Mouse (Mus musculus): Measurements from ENCODE around the gene Pecam1. TPM values are rescaled to one million over a fixed set of nuclear protein-coding genes. Genes with fewer than 3 reads are reported as not detected.
"Not testable (repeated sequence)": the region's sequence is repeated elsewhere in the genome, so short reads cannot be mapped to it uniquely, and the experiment has no call there.

Pecam1 gene
- polyA plus RNA-seq, 1 experiment from 2014 or later = 0.05 TPM

- no peak for TF ChIP-seq CTCF (IDR thresholded peaks at IDR 0.05)
- ATAC-seq = peak; percentile 57
- CTCF ChIA-PET = interaction anchor here (3.4 kb wide), 1 partner anchor 82 kb away, joined by 20 read pairs; no protein-coding TSS in a partner anchor
- in situ Hi-C loops (cut with MboI; ENCODE audit: low pct_unique_long_range_greater_than_20kb) = loop anchor here (25.0 kb wide), 1 partner anchor 303 kb away; no protein-coding TSS in a partner anchor
- H3K27me3 ChIP-seq = no peaks in the 10 kb centered on the region
- DNase-seq (ENCODE audit: low read depth, low spot score) = peak; percentile 73
- POLR2A ChIA-PET = interaction anchor here (0.6 kb wide), 3 partner anchors 9 to 87 kb away, joined by 3 to 4 read pairs (median 3); no protein-coding TSS in a partner anchor
Observed at GRCm38 (mm10) chr11:106659598-106660295, 90.7 kb downstream of the Pecam1 start.

- CTCF ChIA-PET = interaction anchor here (3.4 kb wide), 1 partner anchor 84 kb away, joined by 20 read pairs; no protein-coding TSS in a partner anchor
- DNase-seq (ENCODE audit: low read depth, low spot score) = no peak
- in situ Hi-C loops (cut with MboI; ENCODE audit: low pct_unique_long_range_greater_than_20kb) = loop anchor here (25.0 kb wide), 1 partner anchor 304 kb away; no protein-coding TSS in a partner anchor
Observed at GRCm38 (mm10) chr11:106658051-106658880, 92.2 kb downstream of the Pecam1 start.

GRCm38 (mm10) chr11:106656896-106657498 lies 93.4 kb downstream of the Pecam1 start:
- CTCF ChIA-PET; ATAC-seq; H3K27me3 ChIP-seq; POLR2A ChIA-PET; DNase-seq (ENCODE audit: low read depth, low spot score): not testable (repeated sequence)
- in situ Hi-C loops (cut with MboI; ENCODE audit: low pct_unique_long_range_greater_than_20kb) = loop anchor here (25.0 kb wide), 1 partner anchor 305 kb away; no protein-coding TSS in a partner anchor

More at GRCm38 (mm10) chr11:106658051-106658880, 92.2 kb downstream of the Pecam1 start:
- H3K27me3 ChIP-seq = no peaks in the 10 kb centered on the region
- no peak for TF ChIP-seq CTCF (IDR thresholded peaks at IDR 0.05)
- POLR2A ChIA-PET = interaction anchor here (0.7 kb wide), 1 partner anchor 13 kb away, joined by 5 read pairs; no protein-coding TSS in a partner anchor
- ATAC-seq = no peak

GRCm38 (mm10) chr11:106648347-106648746 lies 102.1 kb downstream of the Pecam1 start:
- ChIA-PET CTCF (interaction anchor here (0.7 to 4.5 kb wide), 2 partner anchors 93 to 100 kb away, joined by 3 to 32 read pairs; no protein-coding TSS in a partner anchor), POLR2A (no interaction called here)
- TF ChIP-seq CTCF (IDR thresholded peaks at IDR 0.05) = peak; percentile 88
- no peak for ATAC-seq
- DNase-seq (ENCODE audit: low read depth, low spot score) = no peak
- no peaks in the 10 kb centered on the region for H3K27me3 ChIP-seq
- in situ Hi-C loops (cut with MboI; ENCODE audit: low pct_unique_long_range_greater_than_20kb) = loop anchor here (5.0 kb wide), 1 partner anchor 94 kb away; no protein-coding TSS in a partner anchor

GRCm38 (mm10) chr11:106642966-106643637 lies 107.3 kb downstream of the Pecam1 start:
- H3K27me3 ChIP-seq = no peaks in the 10 kb centered on the region
- ChIA-PET POLR2A (no interaction called here), CTCF (no interaction called here)
- ATAC-seq = no peak
- DNase-seq (ENCODE audit: low read depth, low spot score) = no peak
- TF ChIP-seq CTCF (IDR thresholded peaks at IDR 0.05) = no peak
- in situ Hi-C loops (cut with MboI; ENCODE audit: low pct_unique_long_range_greater_than_20kb) = no loop called here

- no peak for TF ChIP-seq CTCF (IDR thresholded peaks at IDR 0.05)
- H3K27me3 ChIP-seq = no peaks in the 10 kb centered on the region
- in situ Hi-C loops (cut with MboI; ENCODE audit: low pct_unique_long_range_greater_than_20kb) = no loop called here
- ChIA-PET CTCF (no interaction called here), POLR2A (no interaction called here)
- ATAC-seq (no peak), DNase-seq (ENCODE audit: low read depth, low spot score) (no peak)
Observed at GRCm38 (mm10) chr11:106641580-106641979, 108.8 kb downstream of the Pecam1 start.

GRCm38 (mm10) chr11:106640059-106640458 lies 110.4 kb downstream of the Pecam1 start:
- CTCF ChIA-PET = interaction anchor here (1.3 kb wide), 1 partner anchor 103 kb away, joined by 3 read pairs; no protein-coding TSS in a partner anchor
- no peak for ATAC-seq
- no peak for DNase-seq (ENCODE audit: low read depth, low spot score)
- no peak for TF ChIP-seq CTCF (IDR thresholded peaks at IDR 0.05)
- POLR2A ChIA-PET = no interaction called here
- in situ Hi-C loops (cut with MboI; ENCODE audit: low pct_unique_long_range_greater_than_20kb) = no loop called here
- H3K27me3 ChIP-seq = no peaks in the 10 kb centered on the region

- no peak for TF ChIP-seq CTCF (IDR thresholded peaks at IDR 0.05)
- ChIA-PET CTCF (no interaction called here), POLR2A (no interaction called here)
- no peaks in the 10 kb centered on the region for H3K27me3 ChIP-seq
- DNase-seq (ENCODE audit: low read depth, low spot score) = no peak
- in situ Hi-C loops (cut with MboI; ENCODE audit: low pct_unique_long_range_greater_than_20kb) = no loop called here
- no peak for ATAC-seq
Observed at GRCm38 (mm10) chr11:106639356-106639692, 111.1 kb downstream of the Pecam1 start.

- no peak for TF ChIP-seq CTCF (IDR thresholded peaks at IDR 0.05)
- H3K27me3 ChIP-seq = no peaks in the 10 kb centered on the region
- ATAC-seq (no peak), DNase-seq (ENCODE audit: low read depth, low spot score) (no peak)
- POLR2A ChIA-PET = no interaction called here
- CTCF ChIA-PET = no interaction called here
- in situ Hi-C loops (cut with MboI; ENCODE audit: low pct_unique_long_range_greater_than_20kb) = no loop called here
Observed at GRCm38 (mm10) chr11:106638551-106639355, 111.7 kb downstream of the Pecam1 start.

All from Patski (cell line).